Mouse (Mus musculus) forelimb bud, embryonic 11.5 days (tissue): ENCODE data around the gene Foxp1.

ENCODE experiments used
- DNase-seq: peaks from one replicate; pipeline ENCODE4 v3.0.0-alpha.2; 2012; ENCODE audit warnings: low read depth, low spot score

Gene Foxp1

DNA sequence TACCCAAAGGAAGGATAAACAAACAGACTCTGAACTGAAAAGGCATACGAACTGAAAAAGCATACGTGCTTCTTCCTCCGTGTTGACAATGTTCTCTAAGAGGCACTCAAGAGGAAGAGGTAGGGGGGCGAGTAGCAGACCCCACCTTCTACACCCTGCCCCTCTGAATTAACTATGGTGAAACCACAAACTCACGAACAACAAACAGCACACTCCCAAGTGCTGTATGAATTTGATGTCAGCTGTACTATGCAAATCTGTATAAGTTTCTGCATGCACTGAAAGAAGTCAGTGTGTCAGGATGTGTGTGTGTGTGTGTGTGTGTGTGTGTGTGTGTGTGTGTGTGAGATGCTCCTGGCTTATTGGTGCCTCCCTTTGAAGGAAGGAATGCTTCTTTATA lies 127.7 kb downstream of the Foxp1 start:
- no peak for DNase-seq

GRCm38 (mm10) chr6:99392484-99392883 lies 130.0 kb downstream of the Foxp1 start:
- no peak for DNase-seq

GRCm38 (mm10) chr6:99388741-99389675 lies 133.5 kb downstream of the Foxp1 start:
- no peak for DNase-seq

DNA sequence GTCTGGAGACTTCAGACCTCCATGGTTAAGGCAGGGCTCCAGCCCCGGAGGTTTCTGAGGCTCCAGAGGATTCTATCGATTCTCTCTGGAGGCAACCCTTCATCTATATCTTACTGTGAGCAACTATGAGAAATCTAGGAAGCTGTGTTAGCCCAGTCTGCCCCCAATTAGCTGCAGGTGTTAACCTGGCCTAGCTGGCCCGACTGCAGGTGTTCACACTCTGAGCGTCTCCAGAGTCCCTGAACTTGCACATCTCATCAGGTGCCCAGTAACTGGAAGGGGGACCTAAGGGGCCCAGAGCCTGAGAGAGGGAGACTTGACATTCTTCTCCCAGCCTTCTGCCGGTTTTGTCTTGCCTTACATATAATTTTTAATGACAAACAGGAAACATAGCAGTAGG lies 134.5 kb downstream of the Foxp1 start:
- DNase-seq, result no peak

GRCm38 (mm10) chr6:99385059-99385604 lies 137.4 kb downstream of the Foxp1 start:
- no peak for DNase-seq

- DNase-seq, result no peak
These were observed 138.6 kb downstream of the Foxp1 start for GRCm38 (mm10) chr6:99383846-99384472.

DNA sequence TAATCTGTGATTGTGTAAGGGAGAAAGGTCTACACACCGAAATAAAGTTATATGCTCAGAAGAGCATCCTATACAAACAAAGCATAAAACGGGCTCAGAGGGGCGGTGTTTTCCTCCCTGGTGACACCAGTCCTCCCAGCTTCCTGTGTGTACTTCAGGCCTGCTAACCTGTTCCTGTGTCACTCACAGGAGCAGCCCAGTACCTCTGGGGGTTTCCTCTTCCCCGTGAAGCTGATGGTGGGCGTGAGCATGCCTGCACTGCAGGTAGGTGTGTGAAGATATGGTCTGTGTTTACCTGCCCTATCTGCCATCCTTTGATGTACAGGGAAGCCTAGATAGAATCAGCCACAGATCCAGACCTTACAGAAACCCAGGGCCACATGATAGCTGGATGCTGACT lies 142.4 kb downstream of the Foxp1 start:
- no peak for DNase-seq

- no peak for DNase-seq
These were observed 143.4 kb downstream of the Foxp1 start for GRCm38 (mm10) chr6:99378997-99379710.

- DNase-seq, result no peak
These were observed 144.8 kb downstream of the Foxp1 start for GRCm38 (mm10) chr6:99377716-99378115.

GRCm38 (mm10) chr6:99377131-99377530 lies 145.4 kb downstream of the Foxp1 start:
- no peak for DNase-seq

DNA sequence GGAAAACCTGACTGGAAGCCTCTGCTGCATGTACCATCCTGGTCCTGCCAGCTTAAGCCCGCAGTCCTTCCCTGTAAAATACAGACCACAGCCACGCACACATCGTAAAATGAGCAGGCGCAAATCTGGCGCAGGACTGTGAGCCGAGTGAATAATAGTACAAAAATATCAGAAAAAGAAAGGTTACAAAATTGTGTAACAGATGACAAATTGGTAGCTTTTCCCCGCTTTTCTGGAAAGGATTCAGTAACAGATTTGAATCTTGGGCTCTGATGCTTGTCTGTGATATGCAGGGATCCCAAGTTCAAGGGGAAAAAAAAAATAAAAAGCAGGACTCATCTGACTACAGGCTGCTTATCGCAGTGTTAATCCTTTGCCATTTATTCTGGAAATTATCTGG lies 145.8 kb downstream of the Foxp1 start:
- no peak for DNase-seq

DNA sequence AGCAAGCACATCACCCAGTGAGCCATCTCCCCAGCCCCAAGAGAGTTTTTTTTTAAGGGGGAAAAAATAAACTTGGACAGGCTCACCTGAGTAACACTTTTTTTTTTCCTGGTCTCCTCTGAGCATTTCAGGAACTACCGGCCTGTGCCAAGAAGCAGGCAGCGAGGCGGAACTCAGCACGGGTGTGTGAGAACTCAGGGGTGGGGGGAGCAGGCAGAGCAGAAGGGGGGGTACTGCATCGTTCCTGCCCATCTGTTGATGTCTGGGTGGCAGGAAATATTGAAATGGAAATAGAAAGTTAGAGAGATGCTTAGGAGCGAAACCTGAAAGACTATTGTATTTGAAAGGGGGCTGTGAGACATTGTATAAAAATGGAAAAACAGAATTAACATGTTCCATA lies 146.7 kb downstream of the Foxp1 start:
- DNase-seq, result no peak

DNA sequence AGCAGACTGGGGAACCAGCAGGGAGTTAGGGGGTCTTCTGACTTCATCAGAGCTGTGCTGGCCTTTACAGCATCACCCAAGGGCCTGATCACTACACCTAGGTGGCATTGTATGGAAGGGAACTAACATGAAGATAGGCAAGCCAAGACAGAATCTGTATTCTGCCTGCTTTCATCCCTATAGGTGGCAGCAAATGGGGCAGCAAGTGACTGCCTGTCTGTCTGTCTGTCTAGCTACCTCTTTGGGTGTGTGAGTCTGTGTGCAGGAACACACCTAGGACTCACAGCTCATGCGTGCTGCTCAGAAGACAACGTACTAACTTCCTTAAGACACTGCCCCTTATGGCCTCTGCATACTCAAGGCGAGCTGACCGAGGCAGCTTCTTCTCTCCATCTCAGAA lies 147.1 kb downstream of the Foxp1 start:
- DNase-seq, result no peak

- no peak for DNase-seq
These were observed 147.9 kb downstream of the Foxp1 start for GRCm38 (mm10) chr6:99374448-99375271.

DNA sequence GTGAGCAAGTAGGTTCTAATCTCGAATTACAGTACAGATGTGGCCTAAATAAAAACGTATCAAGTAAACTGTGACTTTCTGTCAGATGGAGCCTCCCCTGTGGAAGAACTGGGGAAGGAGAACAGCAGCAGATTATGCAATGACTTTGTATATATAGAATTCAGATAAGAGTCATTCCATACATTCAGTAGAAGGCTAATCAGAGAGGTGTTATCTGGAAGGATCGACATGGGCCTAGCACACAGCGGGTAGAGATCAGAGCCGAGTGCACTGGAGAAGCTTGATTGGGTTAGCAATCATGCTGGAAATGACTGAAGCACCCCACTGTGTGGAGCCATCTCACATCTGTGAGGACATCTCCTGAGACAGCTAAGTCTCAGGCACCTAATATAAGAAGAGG lies 150.1 kb downstream of the Foxp1 start:
- DNase-seq, result no peak

DNA sequence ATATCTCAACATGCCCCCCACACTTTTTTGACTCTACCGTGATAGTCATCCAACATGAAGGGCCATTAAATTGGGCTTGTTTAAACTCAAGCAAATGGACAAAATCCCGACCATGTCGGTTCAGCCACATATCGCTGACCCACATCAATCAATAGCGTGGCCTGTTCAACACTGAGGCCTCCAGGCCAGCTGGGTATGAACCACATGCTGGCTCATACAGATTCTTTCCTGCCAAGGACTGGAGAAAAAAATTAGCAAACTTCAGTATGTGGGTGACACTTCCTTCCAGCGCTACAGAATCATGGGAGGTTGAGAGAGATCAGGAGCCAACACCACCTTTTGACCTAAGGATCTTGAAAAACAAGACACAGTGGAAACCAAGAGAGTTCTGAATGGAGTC lies 150.5 kb downstream of the Foxp1 start:
- no peak for DNase-seq

DNA sequence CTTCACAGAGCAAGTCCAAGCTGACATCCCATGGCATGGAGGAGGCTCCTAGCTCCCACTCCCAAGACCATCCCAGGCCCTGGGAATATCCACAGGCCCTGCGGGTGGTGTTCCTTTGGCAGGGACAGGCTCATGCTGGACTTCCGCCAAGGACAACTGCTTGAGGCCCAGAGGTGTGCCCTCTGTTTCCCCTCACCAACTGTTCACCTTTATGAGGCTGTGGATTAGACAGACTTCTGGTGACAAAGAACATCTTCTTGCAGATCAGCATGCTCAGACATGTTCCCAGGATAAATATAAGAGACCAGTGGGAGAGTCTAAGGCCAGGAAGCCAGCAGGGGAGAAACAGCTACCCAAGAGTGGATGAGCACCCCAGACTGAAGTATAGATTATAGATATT lies 152.6 kb downstream of the Foxp1 start:
- DNase-seq, result no peak

- no peak for DNase-seq
These were observed 153.4 kb downstream of the Foxp1 start for GRCm38 (mm10) chr6:99369156-99369555.

DNA sequence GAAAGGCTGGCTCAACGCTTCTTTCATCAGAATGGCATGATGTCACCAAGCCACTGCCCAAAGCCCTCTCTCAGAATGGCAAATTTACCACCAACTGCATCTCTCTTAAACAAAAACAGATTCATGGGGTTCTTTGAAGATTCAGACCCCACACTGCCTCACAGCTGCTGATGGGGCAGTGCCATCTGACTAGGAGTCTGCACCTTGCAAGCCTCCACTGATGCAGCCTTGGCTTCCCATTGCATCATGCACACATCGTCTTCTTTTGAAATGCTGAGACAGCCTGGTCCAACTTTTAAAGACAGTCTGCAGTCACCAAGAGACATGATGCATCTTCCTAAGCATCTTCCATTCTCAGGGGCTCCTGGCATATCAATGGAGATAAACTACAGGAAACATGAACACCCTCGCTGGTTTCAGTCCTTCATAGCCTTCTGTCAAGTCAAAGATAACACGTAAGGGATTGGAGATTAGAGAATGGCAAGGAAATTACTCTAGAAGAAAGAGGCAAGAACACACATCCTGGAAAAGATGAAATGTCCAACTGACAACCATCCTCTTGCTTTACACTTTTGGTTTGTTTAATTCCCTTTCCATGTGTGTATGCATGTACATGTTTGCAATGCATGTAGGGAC lies 154.3 kb downstream of the Foxp1 start:
- DNase-seq, result no peak

DNA sequence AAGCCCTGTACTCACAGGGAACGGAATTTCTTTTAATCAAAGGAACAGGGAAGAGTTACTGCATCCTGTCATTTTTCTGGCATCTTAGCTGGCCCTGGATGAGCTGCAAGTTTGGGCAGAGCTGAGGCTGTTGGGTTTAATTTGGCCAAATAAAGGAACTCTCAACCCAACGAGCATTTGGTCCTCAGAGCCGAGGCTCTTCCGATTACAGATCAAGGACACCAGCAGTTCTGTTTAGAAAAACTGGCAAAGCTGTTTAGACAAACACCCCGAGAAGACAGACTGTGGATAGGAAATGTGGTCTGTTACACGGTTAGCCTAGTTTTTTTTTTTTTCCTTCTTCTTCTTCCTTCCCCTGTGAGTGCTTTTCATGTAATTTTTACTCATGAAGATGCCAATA lies 158.0 kb downstream of the Foxp1 start:
- DNase-seq, result no peak

- DNase-seq, result no peak
These were observed 161.9 kb downstream of the Foxp1 start for GRCm38 (mm10) chr6:99360581-99360980.
